Mouse (Mus musculus) gastrocnemius, adult 2 months (tissue): ENCODE results near the gene Lbx1. TPM values are rescaled to one million over a fixed set of nuclear protein-coding genes. Genes with fewer than 3 reads are reported as not detected.
A peak's percentile ranks its signal among the peaks of the same experiment; 100 is the strongest.

Experiments used
- DNase-seq: peaks from one replicate; pipeline ENCODE4 v3.0.0; 2022
- H3K27ac ChIP-seq: fragments of 200-600 bp; 2 replicates; pipeline ENCODE4 v1.8.1; 2022; ENCODE audit warnings: mild to moderate bottlenecking
- H3K4me3 ChIP-seq: fragments of 200-600 bp; 2 replicates; pipeline ENCODE4 v1.8.1; 2022; ENCODE audit warnings: mild to moderate bottlenecking, moderate library complexity
- CTCF ChIP-seq: fragments of 200-600 bp; IDR thresholded peaks from 2 replicates; pipeline ENCODE4 v1.8.1; 2022; ENCODE audit warnings: antibody characterized with exemption, mild to moderate bottlenecking, moderate library complexity
- intact Hi-C: fragments of 180-260 bp; cut with DNase I; formaldehyde crosslinking; loops from one replicate; pipeline ENCODE4 v1.15.1; 2025
- total RNA-seq, 2 experiments: library from RNA; stranded (reverse); gene quantifications; 2 replicates each; pipeline ENCODE4 v1.2.3; 2021

Lbx1 gene
- total RNA-seq, 2 experiments from 2014 or later = 46.0 to 66.8 TPM

- peak overlapping the region; percentile 59 for H3K27ac ChIP-seq
- H3K4me3 ChIP-seq = peak overlapping the region; percentile 34; the same call in 1 of the 2 replicates
- intact Hi-C loops = no loop called here
- no peak for DNase-seq
- no peak for TF ChIP-seq CTCF
These were observed 6.4 kb upstream of the Lbx1 start for GRCm38 (mm10) chr19:45242017-45242347.

- intact Hi-C loops = no loop called here
- peak; percentile 89 for DNase-seq
- H3K27ac ChIP-seq = peak overlapping the region; percentile 98
- H3K4me3 ChIP-seq = peak overlapping the region; percentile 9; the same call in 1 of the 2 replicates
- TF ChIP-seq CTCF = no peak
These were observed 4.4 kb upstream of the Lbx1 start for GRCm38 (mm10) chr19:45240026-45240425.

GRCm38 (mm10) chr19:45239191-45239590 is 3.6 kb upstream of the Lbx1 start:
- no peak for TF ChIP-seq CTCF
- no peak for DNase-seq
- Histone ChIP-seq H3K27ac (peak overlapping the region; percentile 98), H3K4me3 (no peak overlapping the region)
- intact Hi-C loops = no loop called here

- Histone ChIP-seq H3K27ac (peak overlapping the region; percentile 98), H3K4me3 (peak overlapping the region; percentile 88)
- no peak for DNase-seq
- intact Hi-C loops = no loop called here
- no peak for TF ChIP-seq CTCF
These were observed 2.1 kb upstream of the Lbx1 start for GRCm38 (mm10) chr19:45237665-45238209.

DNA sequence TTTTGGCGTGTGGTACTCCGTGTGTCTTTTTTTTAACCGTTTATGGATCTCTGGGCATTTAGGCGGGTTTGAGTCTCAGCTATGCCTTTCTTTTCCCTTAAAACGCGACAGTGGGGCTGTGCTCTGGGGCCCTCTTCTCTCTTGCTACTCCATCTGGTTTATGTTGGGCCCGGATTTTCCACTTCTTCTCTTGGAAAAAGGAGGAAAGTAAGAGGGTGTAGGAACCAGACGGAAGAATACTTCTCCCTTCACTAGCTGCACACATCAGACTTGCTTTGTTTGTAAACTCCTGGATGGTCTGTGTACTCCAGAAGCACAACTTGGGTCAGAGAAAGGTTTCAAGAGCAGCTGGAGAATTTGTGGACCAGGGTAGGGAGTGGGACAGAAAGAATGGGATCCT is 1.5 kb upstream of the Lbx1 start:
- Histone ChIP-seq H3K4me3 (peak overlapping the region; percentile 88), H3K27ac (peak overlapping the region; percentile 98)
- intact Hi-C loops = no loop called here
- no peak for TF ChIP-seq CTCF
- no peak for DNase-seq

DNA sequence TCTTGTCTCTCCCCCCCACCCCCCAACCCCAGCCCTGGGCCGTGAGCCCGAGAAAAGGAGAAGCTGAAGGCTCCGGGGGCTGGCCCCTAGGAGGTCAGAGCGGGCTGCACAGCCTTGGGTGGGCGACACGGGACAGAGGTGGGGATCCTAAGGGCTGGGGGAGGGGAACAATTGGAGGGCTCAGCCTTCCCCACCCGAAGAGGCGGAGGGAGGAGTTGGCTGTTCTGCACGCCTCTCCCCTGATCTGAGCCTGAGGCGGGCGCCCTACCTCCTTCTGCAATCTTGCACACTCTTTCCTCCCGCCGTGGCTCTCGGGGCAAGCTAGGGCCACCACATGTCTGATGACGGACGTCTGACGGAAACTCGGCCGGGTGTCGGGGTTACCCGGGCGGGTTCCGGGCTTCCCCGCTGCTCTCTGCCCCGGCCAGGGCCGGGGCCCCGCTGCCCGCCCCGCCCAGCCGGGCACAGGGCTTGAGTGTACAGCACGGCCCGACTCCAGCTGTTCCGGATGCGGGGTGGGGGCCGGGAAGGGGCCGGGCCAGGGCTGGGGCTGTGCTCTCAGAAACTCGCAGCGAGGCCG is 841 bp upstream of the Lbx1 start:
- Histone ChIP-seq H3K4me3 (peak overlapping the region; percentile 88), H3K27ac (peak overlapping the region; percentile 98)
- DNase-seq = peak; percentile 90
- intact Hi-C loops = no loop called here
- TF ChIP-seq CTCF = no peak

DNA sequence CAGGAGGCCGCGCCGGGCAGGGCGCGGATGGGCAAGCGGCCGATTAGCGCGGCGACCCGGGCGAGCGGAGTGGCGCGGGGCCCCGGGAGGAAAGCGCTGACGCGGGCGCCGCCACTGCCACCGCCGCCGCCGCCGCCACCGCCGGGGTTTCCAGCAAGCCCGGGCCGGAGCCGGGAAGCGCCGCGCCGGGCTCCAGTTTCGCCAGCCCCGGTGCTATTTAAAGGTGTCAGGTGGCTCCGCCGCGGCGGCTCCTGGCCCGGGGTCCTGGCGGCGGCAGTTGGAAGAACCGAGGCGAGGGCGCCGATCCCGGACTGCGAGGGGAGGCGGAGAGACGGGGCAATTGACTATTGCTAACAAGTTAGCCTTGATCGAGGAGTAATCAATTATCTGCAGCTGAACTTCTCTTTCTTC is 276 bp downstream of the Lbx1 start:
- H3K4me3 ChIP-seq = peak overlapping the region; percentile 88
- intact Hi-C loops = loop anchor here (2.0 kb wide), 1 partner anchor 65 kb away; no protein-coding TSS in a partner anchor
- TF ChIP-seq CTCF = no peak
- peak overlapping the region; percentile 98 for H3K27ac ChIP-seq
- DNase-seq = peak; percentile 92

DNA sequence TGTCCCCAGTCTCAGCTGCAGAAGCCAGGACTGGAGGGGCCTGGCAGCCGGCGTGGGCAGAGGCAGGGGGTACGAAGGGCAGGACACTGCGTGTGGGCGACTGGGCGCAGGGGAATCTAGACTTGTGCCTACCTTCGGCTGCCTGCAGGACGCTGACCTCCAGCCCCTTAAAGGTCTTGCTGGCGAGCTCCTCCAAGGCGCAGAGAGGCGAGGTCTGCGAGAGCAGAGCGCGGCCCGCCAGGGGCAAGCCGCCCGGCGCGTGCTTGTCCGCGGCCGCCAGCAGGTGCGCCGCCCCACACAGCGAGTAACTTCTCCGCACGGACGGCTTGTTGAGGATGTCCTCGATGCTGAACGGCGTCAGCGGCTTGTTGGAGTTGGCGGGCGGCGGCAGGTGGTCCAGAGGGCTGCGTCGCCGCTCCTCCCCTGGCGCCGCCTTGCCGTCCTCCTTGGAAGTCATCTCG is 811 bp downstream of the Lbx1 start:
- intact Hi-C loops = loop anchor here (2.0 kb wide), 1 partner anchor 66 kb away; no protein-coding TSS in a partner anchor
- H3K27ac ChIP-seq = peak overlapping the region; percentile 98
- no peak for TF ChIP-seq CTCF
- DNase-seq = peak; percentile 78
- H3K4me3 ChIP-seq = peak overlapping the region; percentile 88

GRCm38 (mm10) chr19:45234191-45234770 is 1.3 kb downstream of the Lbx1 start:
- TF ChIP-seq CTCF = no peak
- intact Hi-C loops = loop anchor here (2.0 kb wide), 1 partner anchor 67 kb away; no protein-coding TSS in a partner anchor
- H3K27ac ChIP-seq = peak overlapping the region; percentile 98
- peak overlapping the region; percentile 88 for H3K4me3 ChIP-seq
- DNase-seq = no peak

- DNase-seq = peak; percentile 63
- no peak for TF ChIP-seq CTCF
- Histone ChIP-seq H3K27ac (peak overlapping the region; percentile 98), H3K4me3 (peak overlapping the region; percentile 88)
- intact Hi-C loops = loop anchor here (2.0 kb wide), 3 partner anchors 67 to 239 kb away; no protein-coding TSS in a partner anchor
These were observed 2.0 kb downstream of the Lbx1 start for GRCm38 (mm10) chr19:45233496-45234127.

DNA sequence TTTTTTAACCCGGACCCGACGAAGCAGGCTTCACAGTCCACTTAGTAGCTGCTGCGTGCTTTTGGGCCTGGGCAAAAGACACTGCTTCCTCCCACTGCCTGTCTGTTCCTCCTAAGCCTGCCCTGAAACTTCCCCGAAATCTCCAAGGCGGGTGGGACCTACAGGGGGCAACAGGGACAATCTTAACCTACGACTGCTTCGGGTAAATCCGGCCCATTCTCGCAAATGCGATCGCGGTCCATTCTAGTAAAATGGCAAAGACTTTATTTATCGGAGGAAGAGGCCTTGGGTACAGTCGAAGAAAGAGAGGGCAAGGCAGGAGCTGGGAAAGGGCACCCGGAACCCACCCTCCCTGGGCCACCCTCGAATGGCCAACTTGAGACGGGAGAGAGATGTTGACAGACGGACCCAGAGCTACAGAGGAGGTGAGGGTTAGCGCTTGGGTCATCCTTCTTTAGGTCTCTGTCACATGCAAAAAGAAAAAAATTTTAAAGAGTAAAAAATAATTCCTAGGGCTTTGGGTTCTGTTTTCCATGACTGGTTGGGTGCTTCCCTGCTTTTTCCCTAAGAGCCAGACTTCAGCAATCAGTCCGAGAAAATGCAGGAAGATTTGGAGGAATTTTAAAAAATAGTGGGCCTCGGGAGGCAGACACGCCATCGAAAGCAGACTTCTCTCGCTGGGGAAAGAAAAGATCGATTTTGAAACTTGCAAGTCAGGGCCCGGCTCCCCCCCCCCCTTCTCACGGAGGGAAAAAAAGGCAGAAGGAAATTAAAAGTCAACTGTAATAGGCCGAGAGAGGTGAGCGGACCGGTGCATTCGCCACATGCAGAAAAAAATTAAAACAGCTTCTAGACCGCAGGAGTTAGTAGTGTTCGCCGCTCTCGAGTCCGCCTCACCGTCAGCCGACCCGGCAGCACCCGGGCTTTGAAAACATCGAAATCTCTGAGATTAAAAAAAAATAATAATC is 2.9 kb downstream of the Lbx1 start:
- TF ChIP-seq CTCF = no peak
- Histone ChIP-seq H3K27ac (peak overlapping the region; percentile 98), H3K4me3 (peak overlapping the region; percentile 88)
- intact Hi-C loops = loop anchor here (2.0 kb wide), 2 partner anchors 206 to 240 kb away; no protein-coding TSS in a partner anchor
- peak; percentile 40 for DNase-seq

- TF ChIP-seq CTCF = no peak
- intact Hi-C loops = loop anchor here (2.0 kb wide), 2 partner anchors 207 to 241 kb away; no protein-coding TSS in a partner anchor
- Histone ChIP-seq H3K4me3 (peak overlapping the region; percentile 88), H3K27ac (peak overlapping the region; percentile 98)
- peak; percentile 82 for DNase-seq
These were observed 3.6 kb downstream of the Lbx1 start for GRCm38 (mm10) chr19:45232036-45232410.
